Mouse (Mus musculus) embryo, embryonic 10.5 days (tissue): Measurements from ENCODE around the gene Bnipl.
"Not testable (repeated sequence)": the region's sequence is repeated elsewhere in the genome, so short reads cannot be mapped to it uniquely, and the experiment has no call there.

ENCODE experiments used
- DNase-seq: peaks from one replicate; pipeline ENCODE4 v3.0.0-alpha.2; 2015; ENCODE audit warnings: low spot score

Gene Bnipl

DNA sequence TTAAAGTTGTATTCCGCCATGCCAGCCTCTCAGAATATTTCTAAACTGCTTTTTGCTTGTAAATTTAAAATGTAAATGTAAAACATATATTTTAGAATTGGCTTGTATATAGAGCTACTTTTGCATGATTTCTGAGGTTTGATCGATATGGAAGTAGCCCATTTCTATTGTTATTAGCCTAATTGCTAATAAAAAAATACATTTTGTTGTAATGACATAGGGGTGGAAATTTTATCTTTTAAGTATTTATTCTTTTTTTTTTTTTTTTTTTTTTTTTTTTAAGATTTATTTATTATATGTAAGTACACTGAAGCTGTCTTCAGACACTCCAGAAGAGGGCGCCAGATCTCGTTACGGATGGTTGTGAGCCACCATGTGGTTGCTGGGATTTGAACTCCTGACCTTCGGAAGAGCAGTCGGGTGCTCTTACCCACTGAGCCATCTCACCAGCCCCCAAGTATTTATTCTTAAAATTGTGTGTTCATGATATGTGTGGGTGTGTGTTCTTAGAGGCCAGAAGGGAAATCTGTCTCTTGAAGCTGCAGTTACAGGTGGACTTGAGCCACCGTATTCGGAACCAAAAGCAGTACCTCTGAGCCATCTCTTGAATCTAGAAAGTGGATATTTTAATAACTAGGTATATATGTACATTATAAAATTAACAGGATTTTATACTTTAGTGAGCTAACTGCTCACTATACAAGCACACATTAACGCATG lies 37.9 kb downstream of the Bnipl start:
- DNase-seq, result not testable (repeated sequence)

DNA sequence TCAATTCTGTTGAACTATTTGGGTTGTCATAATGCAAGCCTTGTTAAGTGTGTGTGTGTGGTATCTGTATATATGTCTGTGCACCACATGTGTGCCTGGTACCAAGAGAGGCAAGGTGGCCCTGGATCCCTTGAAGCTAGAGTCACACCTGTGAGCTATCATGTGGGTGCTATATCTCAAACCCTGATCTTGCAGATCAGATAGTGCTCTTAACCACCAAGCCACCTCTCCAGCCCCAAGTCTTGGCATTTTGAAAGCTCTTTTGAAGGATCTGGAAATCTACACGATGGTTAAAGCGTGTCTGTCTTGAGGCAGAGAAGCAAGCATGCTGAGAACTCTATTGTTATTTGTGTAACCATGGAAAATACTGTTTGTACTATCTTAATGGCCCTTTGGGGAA lies 40.4 kb downstream of the Bnipl start:
- DNase-seq, result no peak

DNA sequence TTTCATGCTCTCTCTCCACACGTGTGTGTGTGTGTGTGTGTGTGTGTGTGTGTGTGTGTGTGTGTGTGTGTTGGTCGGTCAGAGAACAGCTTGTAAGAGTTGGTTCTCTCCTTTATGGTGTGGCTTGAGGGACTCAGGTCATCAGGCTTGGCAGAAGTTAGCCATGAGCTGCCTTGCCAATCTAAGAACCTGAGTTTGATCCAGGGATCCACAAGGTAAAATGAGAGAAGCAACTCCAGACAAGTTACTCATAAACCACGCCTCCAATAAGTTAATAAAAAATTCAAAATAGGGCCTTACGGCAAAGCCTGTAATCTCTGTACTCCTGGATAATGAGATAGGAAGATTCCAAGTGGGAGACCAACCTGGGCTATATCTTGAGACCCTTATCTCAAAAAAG lies 42.7 kb downstream of the Bnipl start:
- DNase-seq, result no peak

DNA sequence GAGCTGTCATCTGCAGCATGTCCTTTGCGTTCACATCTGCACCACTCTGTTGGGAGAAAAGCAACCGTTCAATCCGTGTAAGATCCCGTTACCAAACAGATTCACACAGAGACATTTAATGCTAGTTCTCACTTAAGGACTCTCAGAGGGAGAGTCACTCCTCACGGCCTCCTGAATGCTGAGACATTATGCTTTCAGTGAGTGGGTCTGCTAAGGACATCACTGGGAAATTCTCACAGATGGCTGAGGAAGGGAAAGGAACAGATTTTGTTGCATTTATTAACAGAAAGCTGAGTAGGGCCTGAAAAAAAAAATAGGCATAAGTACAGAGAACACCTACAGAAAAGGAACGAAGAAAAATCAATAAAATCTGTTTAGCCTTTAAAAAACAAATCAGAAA lies 47.1 kb downstream of the Bnipl start:
- no peak for DNase-seq

DNA sequence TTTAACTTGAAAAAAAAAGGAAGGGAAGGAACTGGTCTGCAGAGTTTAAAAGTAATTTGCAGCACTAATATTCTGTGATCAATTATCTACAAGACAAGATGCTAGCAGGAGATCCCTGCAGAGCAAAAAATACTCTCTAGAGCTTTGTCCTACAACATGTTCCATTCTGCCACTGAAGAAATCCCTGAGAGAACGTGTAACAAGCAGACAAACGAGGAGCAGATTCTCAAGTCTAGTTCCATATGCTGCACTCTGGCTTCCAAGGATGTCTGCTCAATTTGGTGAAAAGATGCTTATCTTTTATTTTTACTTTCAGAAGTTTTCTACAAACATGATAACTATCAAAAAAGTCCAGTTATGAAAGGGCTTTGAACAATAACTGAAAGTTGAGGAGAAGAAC lies 50.4 kb downstream of the Bnipl start:
- DNase-seq, result no peak

DNA sequence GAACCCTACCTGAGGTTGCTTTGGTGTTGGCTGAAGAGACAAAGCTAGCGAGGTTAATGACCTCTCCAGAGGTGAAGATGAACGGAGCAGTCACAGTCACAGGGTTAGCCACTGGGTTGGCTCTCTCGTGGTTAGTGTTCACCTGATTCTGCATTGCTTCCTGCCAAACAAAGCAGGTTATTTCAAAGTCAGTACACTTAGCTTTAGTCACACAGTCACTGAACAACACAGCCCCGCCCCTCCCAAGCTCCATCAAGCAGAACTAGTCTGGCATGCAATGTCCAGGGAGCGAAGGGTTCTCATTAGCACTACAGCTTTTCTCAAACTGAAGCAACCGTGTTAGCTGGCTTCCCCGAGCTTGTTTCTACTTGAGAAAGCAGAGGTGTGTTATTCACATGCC lies 50.9 kb downstream of the Bnipl start:
- no peak for DNase-seq

DNA sequence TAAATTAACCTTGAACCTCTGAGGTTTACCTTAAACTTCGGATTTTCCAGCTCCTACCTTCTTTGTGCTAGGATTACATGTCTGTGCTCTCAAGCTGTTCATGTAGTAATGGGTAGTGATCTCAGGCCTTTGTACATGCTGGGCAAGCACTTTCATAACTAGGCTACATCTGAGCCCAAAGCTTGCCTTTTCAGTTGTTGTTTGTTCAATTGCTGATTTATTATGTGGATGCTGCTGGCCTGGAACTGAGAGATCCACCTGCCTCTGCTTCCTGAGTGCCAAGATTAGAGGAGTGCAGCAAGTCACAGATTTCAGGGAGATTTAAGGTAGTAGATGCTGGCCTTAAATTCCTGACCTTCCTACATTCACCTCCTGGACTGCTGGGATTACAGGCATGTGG lies 51.9 kb downstream of the Bnipl start:
- DNase-seq, result no peak

DNA sequence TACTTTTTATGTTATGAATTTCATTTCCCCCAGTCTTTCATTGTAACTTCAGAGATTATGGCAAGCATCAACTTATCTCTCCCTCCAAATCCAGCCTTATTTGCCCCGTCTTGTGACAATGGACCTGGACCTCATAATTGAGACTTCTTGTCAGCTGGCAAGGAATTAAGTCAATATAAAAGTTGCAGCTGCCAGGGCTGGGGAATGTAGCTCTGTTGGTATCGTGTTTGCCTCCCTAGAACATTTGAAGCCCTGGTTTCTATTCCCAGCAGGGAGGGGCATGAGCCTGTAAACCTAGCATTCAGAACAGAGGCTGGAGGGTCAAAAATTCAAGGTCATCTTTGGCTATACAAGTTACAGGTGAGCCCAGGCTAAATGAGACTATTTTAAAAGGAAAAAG lies 55.2 kb downstream of the Bnipl start:
- no peak for DNase-seq

DNA sequence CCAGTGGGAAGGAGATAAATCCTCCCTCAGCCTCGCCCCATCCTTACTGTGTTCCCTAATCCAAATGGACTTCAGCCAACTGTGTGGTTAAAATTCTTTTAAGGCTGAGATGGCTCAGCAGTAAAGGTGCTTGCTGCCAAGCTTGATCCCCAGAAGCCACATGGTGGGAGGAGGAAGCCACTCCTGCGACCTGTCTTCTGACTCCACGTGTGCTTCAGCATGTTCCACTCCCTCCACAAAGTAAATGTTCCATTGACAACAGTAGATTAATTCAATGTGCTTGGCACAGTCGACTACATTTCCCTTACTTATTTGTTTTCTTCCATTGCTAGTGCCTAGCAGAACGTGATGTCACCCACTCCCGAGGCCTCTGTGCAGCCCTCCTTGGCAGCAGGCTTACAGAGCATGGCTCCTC lies 56.3 kb downstream of the Bnipl start:
- no peak for DNase-seq
